Mouse (Mus musculus) heart, embryonic 16.5 days (tissue): ENCODE data around the gene Foxe1. TPM values are rescaled to one million over a fixed set of nuclear protein-coding genes. Genes with fewer than 3 reads are reported as not detected.
A peak's percentile ranks its signal among the peaks of the same experiment; 100 is the strongest.

Experiments
- ATAC-seq: fragments of 200-750 bp; cut with Nextera tagmentation; replicated peaks from 2 replicates; pipeline ENCODE4 v1.8.0; 2017; ENCODE audit warnings: moderate number of reproducible peaks; ENCODE audit not compliant: insufficient read depth, low FRiP score; ENCODE audit errors: extremely low read depth
- H3K27ac ChIP-seq: fragments of 300-500 bp; sonication (generic); 2 replicates; pipeline ENCODE4 v1.5.1; 2014; ENCODE audit warnings: mild to moderate bottlenecking, low read length, control low read depth, moderate library complexity
- H3K27me3 ChIP-seq: fragments of 300-500 bp; sonication (generic); 2 replicates; pipeline ENCODE4 v1.6.1; 2014; ENCODE audit warnings: low read length, mixed read lengths; ENCODE audit not compliant: control insufficient read depth, insufficient read depth
- H3K36me3 ChIP-seq: fragments of 300-500 bp; sonication (generic); 2 replicates; pipeline ENCODE4 v1.6.1; 2014; ENCODE audit not compliant: control insufficient read depth, insufficient read depth
- H3K4me1 ChIP-seq: fragments of 300-500 bp; sonication (generic); 2 replicates; pipeline ENCODE4 v1.6.1; 2014; ENCODE audit warnings: low read length, mixed read lengths; ENCODE audit not compliant: control insufficient read depth, insufficient read depth
- H3K4me2 ChIP-seq: fragments of 300-500 bp; sonication (generic); 2 replicates; pipeline ENCODE4 v1.6.1; 2014; ENCODE audit warnings: low read depth, mild to moderate bottlenecking, control low read depth, low read length
- H3K4me3 ChIP-seq: fragments of 300-500 bp; sonication (generic); 2 replicates; pipeline ENCODE4 v1.5.1; 2014; ENCODE audit warnings: mild to moderate bottlenecking, control low read depth, low read length
- H3K9ac ChIP-seq: fragments of 300-500 bp; sonication (generic); 2 replicates; pipeline ENCODE4 v1.6.1; 2014; ENCODE audit warnings: low read length, control low read depth
- H3K9me3 ChIP-seq: fragments of 300-500 bp; sonication (generic); replicated peaks from 2 replicates; pipeline ENCODE4 v1.6.1; 2016; ENCODE audit warnings: low read length; ENCODE audit not compliant: control insufficient read depth
- WGBS: fragments of 180-500 bp; shearing (Covaris S2); extraction: QIAGEN DNeasy Blood & Tissue Kit; methylation state at CpG from one replicate; pipeline ENCODE4 v1.1.7; 2014; 5-methylcytosine and 5-hydroxymethylcytosine counted together
- polyA plus RNA-seq: library from polyadenylated mRNA; unstranded; fragments of >200 nt; fragmentation: Nextera tagmentation; extraction: Ambion mirVana; gene quantifications from 2 replicates; pipeline ENCODE4 v1.2.1, GENCODE M21; 2015

Gene Foxe1
- polyA plus RNA-seq, 1 experiment from 2014 or later: not detected

DNA sequence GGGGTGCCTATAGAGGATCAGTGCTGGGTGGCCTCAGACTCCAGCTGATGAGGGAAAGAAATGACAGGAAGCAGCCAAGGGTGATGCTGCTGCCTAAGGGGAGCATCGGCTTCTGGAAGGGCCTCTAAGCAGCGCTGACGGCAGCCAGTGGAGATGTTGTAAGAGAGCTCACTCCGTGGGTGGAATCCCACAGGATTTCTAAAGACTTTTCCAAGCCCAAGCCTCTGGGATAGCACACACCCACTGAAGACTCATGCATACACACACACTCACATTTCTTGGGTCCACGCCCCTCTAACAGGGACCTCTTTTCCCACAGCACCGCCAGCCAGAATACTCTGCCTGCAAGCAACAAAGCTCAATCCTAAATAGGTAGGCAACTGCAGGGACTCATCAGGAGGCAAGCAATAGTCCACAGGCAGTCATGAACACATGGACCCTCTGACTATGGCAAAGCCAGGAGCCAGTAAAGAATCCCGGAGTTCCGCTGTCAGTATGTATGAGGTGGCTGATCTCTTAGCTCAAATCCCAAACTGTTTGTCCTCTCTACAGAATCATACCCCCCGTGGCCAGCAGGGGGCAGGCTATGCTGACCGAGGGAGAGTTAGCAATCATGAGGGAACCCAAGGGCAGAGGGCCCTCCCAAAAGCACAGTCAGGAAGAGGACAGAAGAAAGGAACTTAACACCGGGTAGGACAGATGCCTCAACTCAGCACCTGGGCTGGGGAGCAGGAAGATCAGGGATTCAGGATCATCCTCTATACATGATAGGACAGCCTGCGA, 13.1 kb downstream of the Foxe1 start:
- H3K27me3 ChIP-seq: peaks cover 23% of the 10 kb centered on the region

DNA sequence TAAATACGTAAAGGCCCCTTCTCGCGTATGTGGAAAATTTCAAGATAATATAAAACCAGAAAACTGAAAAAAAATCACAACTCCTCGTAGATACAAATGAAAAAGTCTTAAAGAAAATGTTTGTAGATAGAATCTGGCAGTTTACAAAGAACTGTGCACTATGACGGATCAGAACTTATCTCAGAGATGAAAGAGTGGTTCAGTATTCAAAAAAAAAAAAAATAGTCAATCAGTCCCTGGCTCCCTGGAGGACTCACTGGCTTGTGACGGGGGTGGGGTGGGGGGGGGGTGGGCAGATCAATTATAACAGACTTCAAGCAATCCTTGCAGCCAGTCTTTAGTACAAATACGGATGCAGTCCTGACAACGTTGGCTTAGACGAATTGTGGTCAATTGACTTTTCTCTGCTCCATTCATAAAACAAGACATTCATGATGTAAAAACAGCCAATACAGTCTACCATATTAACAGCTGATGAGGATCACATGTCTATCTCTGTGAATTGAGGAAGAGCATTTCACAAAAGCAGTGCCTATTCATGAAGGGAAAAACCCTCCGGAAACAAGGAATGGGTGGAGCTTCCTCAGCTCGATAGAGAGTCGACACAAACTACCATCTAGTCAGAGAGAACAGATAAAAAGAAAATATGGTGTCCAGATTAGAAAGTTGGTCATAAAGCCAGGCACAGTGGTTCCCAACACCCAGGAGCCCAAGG, 16.3 kb downstream of the Foxe1 start:
- 75% methylated on average over 12 of the region's 12 CpGs for WGBS
- no peak overlapping the region for H3K4me3 ChIP-seq
- peaks cover 5% of the 10 kb centered on the region for H3K27me3 ChIP-seq
- H3K27ac ChIP-seq: no peak overlapping the region
- no peak overlapping the region for H3K4me2 ChIP-seq
- H3K9me3 ChIP-seq: 0 out of 2 replicates have a peak, but pooled peaks cover 3% of the 10 kb centered on the region
- no peak overlapping the region for H3K9ac ChIP-seq
- no peaks in the 10 kb centered on the region for H3K36me3 ChIP-seq
- H3K4me1 ChIP-seq: no peaks in the 10 kb centered on the region
- ATAC-seq: no peak

More for the DNA sequence above, 13.1 kb downstream of the Foxe1 start:
- no peak overlapping the region for H3K4me3 ChIP-seq
- H3K4me1 ChIP-seq: no peaks in the 10 kb centered on the region
- H3K4me2 ChIP-seq: no peak overlapping the region
- WGBS: 49% methylated on average over 12 of the region's 12 CpGs
- no peaks in the 10 kb centered on the region for H3K9me3 ChIP-seq
- H3K9ac ChIP-seq: no peak overlapping the region
- no peak for ATAC-seq
- H3K27ac ChIP-seq: no peak overlapping the region
- no peaks in the 10 kb centered on the region for H3K36me3 ChIP-seq

DNA sequence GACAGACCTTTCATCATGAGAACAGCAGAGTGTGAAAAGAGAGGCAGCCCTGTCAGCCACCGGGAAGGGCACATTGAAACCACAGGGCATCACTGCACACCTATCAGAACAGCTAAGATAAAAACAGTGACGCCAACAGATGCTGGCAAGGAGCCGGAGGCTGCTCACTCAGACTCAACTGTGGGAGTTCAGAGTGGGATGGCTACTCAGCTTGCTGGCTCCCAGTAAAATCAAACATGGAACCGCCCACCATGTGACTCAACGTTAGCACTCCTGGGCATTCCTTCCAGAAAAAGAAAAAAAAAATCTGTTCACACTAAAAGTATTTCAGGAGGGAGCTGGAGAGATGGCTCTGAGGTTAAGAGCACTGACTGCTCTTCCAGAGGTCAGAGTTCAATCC, 17.8 kb downstream of the Foxe1 start:
- ATAC-seq: no peak
- H3K27me3 ChIP-seq: peaks cover 5% of the 10 kb centered on the region

DNA sequence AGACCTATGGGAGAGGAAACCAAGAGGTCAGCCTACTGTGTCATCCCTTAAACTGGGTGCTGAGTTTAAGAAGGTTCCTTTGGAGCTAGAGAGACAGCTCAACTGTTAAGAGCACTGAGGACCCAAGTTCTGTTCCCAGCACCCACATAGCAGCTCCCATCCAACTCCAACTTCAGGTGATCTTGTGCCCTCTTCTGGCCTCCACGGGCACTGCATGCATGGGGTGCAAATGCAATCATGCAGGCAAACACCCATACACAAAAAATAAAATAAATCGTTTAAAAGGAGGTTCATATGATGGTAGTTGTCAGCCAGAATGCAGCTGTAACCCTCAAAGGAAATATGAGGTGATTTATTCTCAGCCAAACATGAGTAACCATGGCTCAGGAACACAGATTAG, 21.0 kb downstream of the Foxe1 start:
- no peak overlapping the region for H3K9ac ChIP-seq
- H3K27ac ChIP-seq: no peak overlapping the region
- no peak overlapping the region for H3K4me2 ChIP-seq
- WGBS: 78% methylated on average over 2 of the region's 2 CpGs
- no peak overlapping the region for H3K4me3 ChIP-seq
- no peaks in the 10 kb centered on the region for H3K36me3 ChIP-seq
- peaks cover 10% of the 10 kb centered on the region for H3K27me3 ChIP-seq
- 0 out of 2 replicates have a peak, but pooled peaks cover 3% of the 10 kb centered on the region for H3K9me3 ChIP-seq
- ATAC-seq: no peak
- H3K4me1 ChIP-seq: 0 out of 2 replicates have a peak, but pooled peaks cover 5% of the 10 kb centered on the region

More for the DNA sequence above, 17.8 kb downstream of the Foxe1 start:
- no peak overlapping the region for H3K9ac ChIP-seq
- no peaks in the 10 kb centered on the region for H3K36me3 ChIP-seq
- no peak overlapping the region for H3K4me2 ChIP-seq
- 0 out of 2 replicates have a peak, but pooled peaks cover 3% of the 10 kb centered on the region for H3K9me3 ChIP-seq
- H3K4me1 ChIP-seq: no peaks in the 10 kb centered on the region
- H3K4me3 ChIP-seq: no peak overlapping the region
- WGBS: 34% methylated on average over 5 of the region's 5 CpGs
- H3K27ac ChIP-seq: no peak overlapping the region

DNA sequence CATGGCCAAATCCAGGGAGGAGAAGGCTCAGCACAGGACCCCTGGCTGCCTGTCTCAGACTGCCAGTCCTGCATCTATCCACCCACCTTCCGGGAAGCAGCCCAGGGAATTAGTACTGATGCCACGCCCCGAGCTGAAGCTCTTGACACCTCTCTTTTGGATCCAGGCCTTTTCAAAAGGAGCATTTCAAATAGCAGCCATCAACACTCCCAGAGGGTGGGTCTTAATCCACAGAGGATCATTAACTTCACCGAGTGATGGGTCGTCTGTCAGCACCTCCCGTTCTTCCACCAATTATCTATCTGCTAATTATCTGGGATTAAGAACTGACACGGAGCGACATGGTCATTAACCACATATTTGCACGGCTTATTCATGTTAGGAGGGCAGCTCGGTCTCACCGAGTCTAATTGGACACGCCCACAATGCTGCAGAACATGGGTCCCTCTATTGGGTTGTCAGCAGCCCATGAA, 24.1 kb downstream of the Foxe1 start:
- ATAC-seq: no peak
- no peak overlapping the region for H3K4me2 ChIP-seq
- peaks cover 14% of the 10 kb centered on the region for H3K4me1 ChIP-seq
- H3K4me3 ChIP-seq: no peak overlapping the region
- 0 out of 2 replicates have a peak, but pooled peaks cover 3% of the 10 kb centered on the region for H3K9me3 ChIP-seq
- no peak overlapping the region for H3K27ac ChIP-seq
- WGBS: 10% methylated on average over 12 of the region's 12 CpGs
- peaks cover 15% of the 10 kb centered on the region for H3K27me3 ChIP-seq
- no peaks in the 10 kb centered on the region for H3K36me3 ChIP-seq
- no peak overlapping the region for H3K9ac ChIP-seq

DNA sequence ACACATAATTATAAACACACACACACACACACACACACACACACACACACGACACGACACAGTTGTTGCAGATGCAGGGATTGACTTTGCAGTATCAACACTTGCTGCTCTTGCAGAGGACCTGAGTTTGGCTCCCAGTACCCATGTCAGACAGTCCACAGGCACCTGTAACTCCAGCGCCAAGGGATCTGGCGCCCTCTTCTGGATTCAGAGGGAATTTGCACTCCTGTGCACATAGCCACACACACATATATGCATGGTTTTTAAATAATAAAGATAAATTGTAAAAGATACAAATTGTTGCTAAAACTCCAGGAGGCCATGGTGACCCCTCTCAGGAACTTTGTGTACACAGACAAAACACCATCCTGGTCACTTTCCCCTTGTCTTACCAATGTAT, 25.7 kb downstream of the Foxe1 start:
- H3K4me3 ChIP-seq: no peak overlapping the region
- 67% methylated on average over 4 of the region's 4 CpGs for WGBS
- 0 out of 2 replicates have a peak, but pooled peaks cover 3% of the 10 kb centered on the region for H3K9me3 ChIP-seq
- peaks cover 14% of the 10 kb centered on the region for H3K4me1 ChIP-seq
- no peak for ATAC-seq
- no peak overlapping the region for H3K27ac ChIP-seq
- H3K4me2 ChIP-seq: no peak overlapping the region
- H3K27me3 ChIP-seq: peaks cover 15% of the 10 kb centered on the region
- no peak overlapping the region for H3K9ac ChIP-seq
- no peaks in the 10 kb centered on the region for H3K36me3 ChIP-seq

DNA sequence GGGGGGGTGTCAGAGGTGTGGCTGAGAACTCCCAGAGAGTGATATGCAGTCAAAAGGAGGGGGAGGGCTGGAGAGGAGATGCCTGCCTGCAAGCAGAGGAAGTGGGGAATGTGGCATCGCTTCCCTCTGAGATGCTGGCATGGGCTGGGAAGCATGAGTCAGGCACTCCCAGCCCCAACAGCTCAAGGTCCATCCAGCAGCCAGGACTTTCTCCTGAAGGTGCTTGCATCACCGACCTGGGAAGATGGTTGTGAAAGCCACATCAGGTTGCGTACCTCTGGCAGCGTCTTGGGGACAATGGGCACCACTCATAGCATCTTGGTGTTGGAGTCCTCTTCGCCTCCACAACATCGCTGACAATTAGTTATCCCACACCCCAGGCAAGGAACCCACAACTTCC, 27.0 kb downstream of the Foxe1 start:
- Histone ChIP-seq H3K9me3 (no peaks in the 10 kb centered on the region), H3K4me1 (peaks cover 17% of the 10 kb centered on the region), H3K9ac (no peak overlapping the region), H3K4me2 (no peak overlapping the region), H3K4me3 (no peak overlapping the region), H3K36me3 (no peaks in the 10 kb centered on the region), H3K27ac (no peak overlapping the region), H3K27me3 (peaks cover 15% of the 10 kb centered on the region)
- no peak for ATAC-seq
- WGBS: 38% methylated on average over 6 of the region's 6 CpGs

DNA sequence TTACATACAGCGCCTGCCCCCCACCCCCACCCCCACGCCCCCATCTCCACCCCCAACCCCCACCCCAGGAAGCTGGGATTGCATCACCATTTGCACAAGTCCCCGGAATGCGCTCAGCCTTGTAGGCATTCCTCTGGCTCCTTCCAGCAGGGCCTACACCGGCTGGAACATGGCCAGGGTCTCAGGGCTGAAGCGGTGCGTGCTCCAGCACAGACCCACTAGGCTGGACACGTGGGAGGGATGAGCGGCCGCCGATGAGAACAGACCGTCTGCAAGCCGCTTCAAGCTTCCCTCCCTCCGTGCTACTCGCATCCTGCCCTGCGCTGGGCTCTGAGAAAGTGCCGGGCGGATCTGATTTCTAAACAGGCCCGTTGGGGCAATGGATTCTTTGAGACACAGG, 27.6 kb downstream of the Foxe1 start:
- Histone ChIP-seq H3K4me2 (peak overlapping the region; percentile 63), H3K9me3 (no peaks in the 10 kb centered on the region), H3K9ac (peak overlapping the region; percentile 55; the same call in 1 of the 2 replicates), H3K27me3 (peaks cover 15% of the 10 kb centered on the region), H3K4me3 (peak overlapping the region; percentile 36), H3K27ac (no peak overlapping the region), H3K36me3 (0 out of 2 replicates have a peak, but pooled peaks cover under 1% of the 10 kb centered on the region), H3K4me1 (peaks cover 17% of the 10 kb centered on the region)
- WGBS: 2% methylated on average over 19 of the region's 19 CpGs
- ATAC-seq: peak; percentile 89

DNA sequence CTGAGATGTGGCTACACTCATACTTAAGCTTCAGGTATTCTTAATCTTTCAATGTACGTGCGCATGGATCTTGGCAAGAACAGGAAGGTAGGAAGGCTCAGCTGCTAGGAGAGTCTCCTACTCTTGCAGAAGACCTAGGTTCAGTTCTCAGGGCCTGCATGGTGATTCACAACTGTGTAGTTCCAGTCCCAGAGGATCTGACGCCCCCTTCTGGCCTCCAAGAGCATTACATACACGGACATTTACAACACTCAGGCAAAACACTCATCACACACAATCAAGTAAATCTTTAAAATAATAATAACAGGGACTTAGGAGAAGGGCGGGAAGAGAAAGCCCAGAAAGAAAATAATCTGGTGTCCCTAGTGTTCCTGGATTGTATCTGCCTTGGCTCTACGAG, 31.0 kb downstream of the Foxe1 start:
- ATAC-seq: no peak
- 55% methylated on average over 6 of the region's 6 CpGs for WGBS
- peak overlapping the region; percentile 73 for H3K4me2 ChIP-seq

More for the DNA sequence above, 31.0 kb downstream of the Foxe1 start:
- H3K27ac ChIP-seq: no peak overlapping the region
- 0 out of 2 replicates have a peak, but pooled peaks cover 5% of the 10 kb centered on the region for H3K27me3 ChIP-seq
- H3K9me3 ChIP-seq: no peaks in the 10 kb centered on the region
- peak overlapping the region; percentile 46 for H3K4me3 ChIP-seq
- H3K36me3 ChIP-seq: peaks cover 24% of the 10 kb centered on the region
- no peak overlapping the region for H3K9ac ChIP-seq
- peaks cover 12% of the 10 kb centered on the region for H3K4me1 ChIP-seq
